Mouse (Mus musculus): ENCODE results near the gene Erbb2.

Erbb2 gene

DNA sequence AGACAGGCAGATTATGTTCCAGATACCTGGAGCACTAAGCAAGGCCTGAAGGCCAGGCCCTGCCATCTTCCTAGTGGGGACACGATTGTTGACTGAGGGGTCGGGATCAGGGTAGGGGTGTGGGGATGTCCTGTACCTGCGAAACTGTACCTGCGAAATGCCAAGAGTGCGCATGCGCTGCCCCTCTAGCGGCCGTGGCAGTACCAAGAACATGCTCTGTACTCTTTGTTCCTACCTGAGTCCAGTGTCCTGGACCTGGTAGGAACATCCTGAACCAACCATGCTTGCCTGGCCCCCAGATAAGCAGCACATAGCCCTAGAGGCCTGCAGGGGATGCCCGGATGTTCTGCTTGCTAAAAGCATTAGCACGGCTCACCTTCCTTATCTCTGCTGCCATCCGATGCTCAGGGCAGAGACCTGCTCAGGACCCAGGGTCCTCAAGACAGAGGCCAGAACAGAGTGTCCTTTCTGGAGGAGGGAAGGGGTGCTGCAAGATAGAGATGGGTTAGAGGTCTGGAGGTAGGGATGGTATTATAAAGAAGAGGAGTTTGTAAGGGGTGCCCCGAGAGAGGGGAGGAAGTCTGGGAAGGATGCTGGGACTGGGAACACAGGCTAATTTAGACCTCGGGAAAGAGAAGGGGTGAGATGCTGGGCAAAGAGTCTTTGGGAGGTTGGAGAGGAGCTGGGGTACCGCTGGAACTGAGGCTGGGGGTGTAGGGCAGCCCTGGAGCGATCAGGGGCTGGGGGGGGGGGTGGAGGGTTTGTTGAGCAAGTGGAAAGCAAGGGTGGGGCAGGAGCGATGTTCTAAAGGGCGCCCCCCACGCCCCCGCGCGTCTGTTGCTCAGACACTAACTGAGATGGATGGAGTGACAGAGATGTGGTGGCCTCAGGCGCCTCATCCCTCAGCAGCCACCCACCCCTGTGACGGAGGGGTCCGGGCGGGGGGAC lies 26.4 kb upstream of the Erbb2 start, which contains the start of gene Pnmt:
Gene Pnmt (plus strand): TSS at position 813 of the 948 bp plus-strand sequence.
- DNase-seq (ENCODE audit: low read depth, low spot score), result no peak

DNA sequence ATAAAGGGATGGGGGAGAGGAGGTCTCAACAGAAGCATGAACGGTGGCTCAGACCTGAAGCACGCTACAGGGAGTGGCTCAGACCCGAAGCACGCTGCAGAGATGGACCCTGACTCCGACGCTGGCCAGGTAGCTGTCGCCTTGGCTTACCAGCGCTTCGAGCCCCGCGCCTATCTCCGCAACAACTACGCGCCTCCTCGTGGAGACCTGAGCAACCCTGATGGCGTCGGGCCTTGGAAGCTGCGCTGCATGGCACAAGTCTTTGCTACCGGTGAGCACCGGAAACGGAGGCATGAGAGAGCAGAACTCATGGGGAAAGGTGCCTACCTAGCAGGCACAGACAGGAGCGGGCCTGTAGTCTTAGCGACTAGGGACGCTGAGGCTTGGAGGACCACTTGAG lies 25.7 kb upstream of the Erbb2 start:
- peak; percentile 35 for DNase-seq (ENCODE audit: low read depth, low spot score)

- no peak for DNase-seq (ENCODE audit: low read depth, low spot score)
These were observed 25.2 kb upstream of the Erbb2 start for GRCm38 (mm10) chr11:98387056-98387577.

GRCm38 (mm10) chr11:98388282-98388681 lies 24.0 kb upstream of the Erbb2 start:
- DNase-seq (ENCODE audit: low read depth, low spot score), result no peak

- peak; percentile 60 for DNase-seq (ENCODE audit: low read depth, low spot score)
These were observed 23.0 kb upstream of the Erbb2 start for GRCm38 (mm10) chr11:98389221-98389780.

GRCm38 (mm10) chr11:98390141-98390540 lies 22.1 kb upstream of the Erbb2 start:
- no peak for DNase-seq (ENCODE audit: low read depth, low spot score)

- DNase-seq (ENCODE audit: low read depth, low spot score), result no peak
These were observed 20.2 kb upstream of the Erbb2 start for GRCm38 (mm10) chr11:98392034-98392433.

DNA sequence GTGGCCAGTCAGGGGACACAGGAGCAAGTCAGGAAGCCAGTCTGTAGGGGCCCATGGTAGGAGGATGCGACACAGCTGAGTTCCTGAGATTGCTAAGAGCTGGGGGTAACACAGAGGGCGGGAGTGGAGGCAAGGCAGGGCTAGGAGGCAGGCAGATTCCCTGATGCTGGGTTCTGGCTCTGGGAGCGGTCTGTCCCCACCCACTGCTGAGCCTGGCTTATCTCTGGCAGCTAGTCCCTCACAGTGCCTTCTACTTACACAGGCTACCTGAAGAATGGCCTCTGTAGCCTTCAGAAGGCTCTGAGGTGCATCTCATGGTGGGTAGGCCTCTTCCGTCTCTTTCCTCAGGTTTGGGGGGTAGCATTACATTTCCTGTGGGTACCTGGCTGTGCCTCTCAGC lies 19.6 kb upstream of the Erbb2 start:
- no peak for DNase-seq (ENCODE audit: low read depth, low spot score)

GRCm38 (mm10) chr11:98393317-98393716 lies 19.0 kb upstream of the Erbb2 start:
- DNase-seq (ENCODE audit: low read depth, low spot score), result no peak

DNA sequence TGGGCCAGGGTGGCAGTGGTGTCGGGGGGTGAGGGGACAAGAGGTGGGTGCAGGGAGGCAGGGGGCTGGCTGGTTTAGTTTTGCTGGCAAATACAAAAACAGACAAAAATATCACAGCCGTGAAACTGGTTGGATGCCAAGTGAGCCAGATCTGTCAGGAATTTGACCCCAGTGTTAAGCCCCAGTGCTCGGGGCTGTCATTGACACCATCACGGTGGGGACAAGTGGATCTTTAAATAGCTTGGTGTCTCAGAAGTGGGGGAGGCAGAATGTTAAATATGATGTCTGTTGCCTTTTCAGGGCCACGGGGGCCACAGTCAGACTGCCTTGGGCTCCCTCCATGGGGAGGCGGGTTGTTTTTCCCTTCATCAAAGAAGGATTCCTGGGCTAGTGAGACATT lies 18.0 kb upstream of the Erbb2 start:
- DNase-seq (ENCODE audit: low read depth, low spot score), result no peak

DNA sequence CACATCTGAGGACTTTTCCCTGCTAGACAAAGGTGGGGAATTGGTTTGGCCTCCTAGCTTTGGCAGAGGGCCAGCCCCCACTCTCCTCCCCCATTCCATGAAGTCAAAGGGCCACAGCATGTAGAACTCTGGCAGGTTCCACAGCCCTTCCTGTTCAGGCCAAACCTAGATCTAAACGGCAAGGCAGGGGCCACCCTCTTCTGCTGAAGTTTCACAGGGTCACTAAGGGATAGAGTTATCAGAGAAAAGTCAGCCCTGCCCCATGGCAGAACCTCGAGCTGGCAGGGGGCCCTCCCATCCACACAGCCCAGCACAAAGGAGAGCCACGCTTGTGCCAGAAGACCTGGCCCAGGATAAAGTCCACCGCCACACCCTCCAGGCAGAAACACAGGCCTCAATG lies 17.2 kb upstream of the Erbb2 start:
- DNase-seq (ENCODE audit: low read depth, low spot score), result no peak

GRCm38 (mm10) chr11:98397946-98398345 lies 14.3 kb upstream of the Erbb2 start:
- DNase-seq (ENCODE audit: low read depth, low spot score), result no peak

DNA sequence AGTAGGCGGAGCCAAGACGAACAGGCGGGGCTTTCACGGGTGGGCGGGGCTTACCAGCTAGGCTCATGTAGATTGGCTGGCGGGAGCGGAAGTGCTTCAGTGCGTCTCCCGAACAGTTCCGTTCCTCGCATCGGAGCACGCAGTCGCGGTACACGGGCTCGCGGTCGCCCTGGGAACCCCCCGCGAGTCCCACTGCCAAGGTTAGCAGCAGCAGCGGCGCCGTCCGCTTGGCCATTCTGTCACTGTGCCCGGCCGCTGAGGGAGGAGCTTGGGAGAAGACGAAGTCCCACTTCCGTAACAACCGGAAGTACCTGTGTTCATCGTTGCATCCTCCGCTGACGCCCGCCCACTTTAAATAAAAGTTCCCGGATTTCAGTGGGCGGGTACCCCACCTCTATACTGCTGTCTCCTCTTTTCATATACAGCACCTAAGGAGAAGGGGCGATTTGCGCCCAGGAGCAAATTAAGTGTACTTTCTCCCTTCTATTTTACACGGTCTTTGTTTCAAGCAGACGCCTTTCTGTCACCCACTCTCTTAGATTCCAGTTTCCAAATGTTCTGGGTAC lies 12.0 kb upstream of the Erbb2 start, which contains the start of gene Pgap3:
Gene Pgap3 (minus strand): TSS at position 330 of the 566 bp plus-strand sequence.
- DNase-seq (ENCODE audit: low read depth, low spot score), result peak; percentile 96

DNA sequence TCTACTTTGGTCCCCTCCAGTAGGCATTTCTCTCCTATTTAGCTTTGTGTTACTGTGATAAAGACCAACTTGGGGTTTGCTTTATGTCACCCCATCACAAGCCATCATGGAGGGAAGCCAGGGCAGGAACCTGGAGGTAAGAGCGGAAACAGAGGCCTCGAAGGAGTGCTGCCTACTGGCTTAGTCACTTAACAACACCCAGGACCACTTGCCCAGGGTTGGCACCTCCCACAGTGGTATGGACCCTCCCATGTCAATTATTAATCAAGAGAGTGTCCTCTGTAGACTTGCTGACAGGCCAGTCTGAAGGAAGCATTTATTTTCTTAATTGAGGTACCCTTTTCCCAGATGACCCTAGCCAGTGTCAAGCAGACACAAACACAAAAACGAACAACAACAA lies 11.5 kb upstream of the Erbb2 start:
- DNase-seq (ENCODE audit: low read depth, low spot score), result no peak

GRCm38 (mm10) chr11:98406621-98407020 lies 5.6 kb upstream of the Erbb2 start:
- DNase-seq (ENCODE audit: low read depth, low spot score), result no peak

DNA sequence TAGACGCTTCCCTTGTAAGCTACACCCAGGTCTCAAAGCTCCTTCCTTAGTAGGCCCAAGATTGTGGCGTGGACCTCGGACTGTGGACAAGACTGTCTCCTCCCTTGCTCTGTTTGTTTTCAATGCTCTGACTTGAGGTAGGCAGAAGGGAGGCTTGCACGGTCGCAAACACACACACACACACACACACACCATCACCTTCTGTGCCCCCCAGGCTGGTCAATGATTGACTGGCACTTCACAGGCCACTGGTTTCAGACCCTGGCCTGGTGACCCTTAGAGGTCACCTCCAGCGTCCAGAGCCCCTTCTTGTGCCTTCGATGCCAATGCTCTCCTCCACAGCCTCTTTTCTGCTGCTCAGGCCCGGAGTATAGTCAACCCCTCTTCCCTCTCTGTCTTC lies 3.4 kb upstream of the Erbb2 start:
- no peak for DNase-seq (ENCODE audit: low read depth, low spot score)

GRCm38 (mm10) chr11:98409341-98409822 lies 2.9 kb upstream of the Erbb2 start:
- DNase-seq (ENCODE audit: low read depth, low spot score), result peak; percentile 61

- DNase-seq (ENCODE audit: low read depth, low spot score), result peak; percentile 38
These were observed 579 bp downstream of the Erbb2 start for GRCm38 (mm10) chr11:98412797-98413301.

- no peak for DNase-seq (ENCODE audit: low read depth, low spot score)
These were observed 1.5 kb downstream of the Erbb2 start for GRCm38 (mm10) chr11:98413731-98414130.

- DNase-seq (ENCODE audit: low read depth, low spot score), result no peak
These were observed 1.9 kb downstream of the Erbb2 start for GRCm38 (mm10) chr11:98414162-98414561.

- DNase-seq (ENCODE audit: low read depth, low spot score), result no peak
These were observed 4.8 kb downstream of the Erbb2 start for GRCm38 (mm10) chr11:98417074-98417473.

GRCm38 (mm10) chr11:98418273-98418672 lies 6.0 kb downstream of the Erbb2 start:
- DNase-seq (ENCODE audit: low read depth, low spot score), result no peak

Data from R1 (cell line).